Mouse (Mus musculus) hindbrain, embryonic 16.5 days (tissue): ENCODE measurements around the gene Tor1aip1. TPM values are rescaled to one million over a fixed set of nuclear protein-coding genes. Genes with fewer than 3 reads are reported as not detected.

ENCODE experiments used
- ATAC-seq: fragments of 200-750 bp; cut with Nextera tagmentation; 2 replicates; pipeline ENCODE4 v1.8.0; 2017; ENCODE audit warnings: moderate TSS enrichment, moderate library complexity
- H3K27ac ChIP-seq: fragments of 300-500 bp; sonication (generic); 2 replicates; pipeline ENCODE4 v1.5.1; 2014; ENCODE audit warnings: low read depth, mild to moderate bottlenecking, control low read depth, low read length, moderate library complexity
- H3K27me3 ChIP-seq: fragments of 300-500 bp; sonication (generic); replicated peaks from 2 replicates; pipeline ENCODE4 v1.6.1; 2014; ENCODE audit warnings: low read length; ENCODE audit not compliant: control insufficient read depth, insufficient read depth
- H3K36me3 ChIP-seq: fragments of 300-500 bp; sonication (generic); 2 replicates; pipeline ENCODE4 v1.6.1; 2014; ENCODE audit warnings: mild to moderate bottlenecking, low read length, moderate library complexity, mixed read lengths; ENCODE audit not compliant: control insufficient read depth, insufficient read depth
- H3K4me1 ChIP-seq: fragments of 300-500 bp; sonication (generic); 2 replicates; pipeline ENCODE4 v1.6.1; 2014; ENCODE audit warnings: low read depth, low read length; ENCODE audit not compliant: control insufficient read depth, insufficient read depth
- H3K4me2 ChIP-seq: fragments of 300-500 bp; sonication (generic); 2 replicates; pipeline ENCODE4 v1.6.1; 2014; ENCODE audit warnings: mild to moderate bottlenecking, low read length, control low read depth, moderate library complexity
- H3K4me3 ChIP-seq: fragments of 300-500 bp; sonication (generic); 2 replicates; pipeline ENCODE4 v1.5.1; 2014; ENCODE audit warnings: mild to moderate bottlenecking, low read length, control low read depth, moderate library complexity
- H3K9ac ChIP-seq: fragments of 300-500 bp; sonication (generic); 2 replicates; pipeline ENCODE4 v1.6.1; 2014; ENCODE audit warnings: low read depth, mild to moderate bottlenecking, control low read depth, low read length, moderate library complexity
- H3K9me3 ChIP-seq: fragments of 300-500 bp; sonication (generic); 2 replicates; pipeline ENCODE4 v1.6.1; 2014; ENCODE audit warnings: mild to moderate bottlenecking, low read length, moderate library complexity; ENCODE audit not compliant: control insufficient read depth
- WGBS: fragments of 180-500 bp; shearing (Covaris S2); extraction: QIAGEN DNeasy Blood & Tissue Kit; methylation state at CpG from one replicate; pipeline ENCODE4 v1.1.7; 2014; 5-methylcytosine and 5-hydroxymethylcytosine counted together
- polyA plus RNA-seq: library from polyadenylated mRNA; unstranded; fragments of >200 nt; fragmentation: Nextera tagmentation; extraction: Ambion mirVana; gene quantifications from 2 replicates; pipeline ENCODE4 v1.2.1, GENCODE M21; 2015

The Tor1aip1 gene
- polyA plus RNA-seq, 1 experiment from 2014 or later, result 17.9 TPM

DNA sequence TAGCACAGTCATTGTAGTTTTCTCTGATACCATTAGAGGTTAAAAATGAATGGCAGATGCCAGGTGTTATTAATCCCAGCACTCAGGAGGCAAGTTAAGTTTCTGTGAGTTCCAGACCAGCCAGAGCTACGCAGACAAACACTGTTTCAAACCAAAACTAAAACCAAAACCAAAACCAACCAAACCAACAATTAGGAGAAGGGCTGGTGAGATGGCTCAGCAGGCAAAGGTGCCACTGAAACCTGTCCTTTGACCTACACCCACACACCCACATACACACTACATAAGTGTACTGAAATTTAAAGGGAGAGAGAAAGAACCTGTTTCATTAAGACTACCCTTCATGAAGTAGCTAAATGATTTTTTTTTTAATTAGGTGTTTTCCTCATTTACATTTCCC lies 27.3 kb downstream of the Tor1aip1 start:
- Histone ChIP-seq H3K4me1 (no peaks in the 10 kb centered on the region), H3K27me3 (no peaks in the 10 kb centered on the region), H3K9ac (no peak overlapping the region), H3K9me3 (no peaks in the 10 kb centered on the region), H3K36me3 (peaks cover 20% of the 10 kb centered on the region), H3K27ac (no peak overlapping the region), H3K4me2 (no peak overlapping the region), H3K4me3 (no peak overlapping the region)
- ATAC-seq, result no peak
- WGBS, result 100% methylated on average over 1 of the region's 1 CpGs

DNA sequence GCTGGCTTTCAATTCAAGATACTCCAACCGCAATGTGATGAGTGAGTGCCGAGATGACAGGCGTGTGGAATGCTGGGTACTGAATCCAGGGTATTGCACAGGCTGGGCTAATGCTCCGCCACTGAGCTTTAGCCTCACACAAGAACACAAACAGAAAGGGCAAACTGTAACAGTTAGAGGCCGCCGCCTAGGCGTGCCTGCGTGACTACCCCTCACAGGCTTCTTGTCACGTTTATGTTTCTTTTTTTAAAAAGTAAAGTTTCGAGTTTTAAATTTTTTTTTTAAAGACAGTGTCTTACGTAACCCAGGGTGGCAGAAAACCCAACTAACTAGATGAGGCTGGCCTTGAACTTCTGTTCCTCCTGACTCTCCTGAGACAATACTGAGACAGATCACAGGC lies 30.4 kb downstream of the Tor1aip1 start:
- Histone ChIP-seq H3K4me1 (no peaks in the 10 kb centered on the region), H3K9ac (no peak overlapping the region), H3K27me3 (no peaks in the 10 kb centered on the region), H3K9me3 (no peaks in the 10 kb centered on the region), H3K36me3 (peaks cover 12% of the 10 kb centered on the region; the same call in 1 of the 2 replicates), H3K4me2 (no peak overlapping the region), H3K27ac (no peak overlapping the region), H3K4me3 (no peak overlapping the region)
- no peak for ATAC-seq
- 92% methylated on average over 11 of the region's 11 CpGs for WGBS

DNA sequence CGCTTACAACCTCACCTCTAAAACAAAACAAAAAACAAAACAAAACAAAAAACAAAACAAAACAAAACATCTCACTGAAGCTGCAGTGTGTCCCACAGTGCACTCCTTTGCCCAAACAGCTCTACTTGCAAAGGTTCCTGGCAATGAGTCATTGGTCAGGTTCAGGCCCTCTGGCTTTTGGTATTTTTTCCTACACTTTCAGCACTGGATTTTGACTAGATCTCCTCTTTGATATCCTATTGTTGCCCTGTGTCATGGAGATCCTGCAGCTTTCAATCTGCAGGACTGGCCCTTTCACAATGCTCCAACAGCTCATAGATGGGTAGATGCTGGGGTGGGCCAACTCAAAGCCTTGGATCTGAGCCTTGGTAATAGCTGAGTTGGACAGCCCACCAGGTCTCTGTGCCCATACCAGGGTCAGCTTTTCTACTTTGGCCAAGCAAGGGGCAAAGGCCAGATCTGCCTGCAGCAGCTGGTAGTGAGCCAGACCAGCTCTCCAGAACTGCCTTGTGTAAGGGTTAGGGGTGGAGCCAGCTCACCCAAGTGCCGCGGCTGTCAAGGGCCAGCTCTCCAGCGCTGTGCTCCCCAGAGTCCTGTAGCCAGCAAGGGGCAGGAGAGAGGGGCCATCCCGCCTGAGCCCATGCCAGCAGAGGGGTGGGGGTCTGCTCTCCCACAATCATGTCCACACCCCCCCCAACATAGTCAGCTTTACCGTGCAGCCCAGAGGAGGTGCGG lies 32.9 kb downstream of the Tor1aip1 start:
- H3K9ac ChIP-seq, result no peak overlapping the region
- no peaks in the 10 kb centered on the region for H3K4me1 ChIP-seq
- H3K36me3 ChIP-seq, result peaks cover 12% of the 10 kb centered on the region; the same call in 1 of the 2 replicates
- H3K4me3 ChIP-seq, result no peak overlapping the region
- WGBS, result 74% methylated on average over 7 of the region's 7 CpGs
- no peak overlapping the region for H3K27ac ChIP-seq
- ATAC-seq, result peak; percentile 67; the same call in 1 of the 2 replicates
- no peaks in the 10 kb centered on the region for H3K9me3 ChIP-seq
- no peaks in the 10 kb centered on the region for H3K27me3 ChIP-seq
- no peak overlapping the region for H3K4me2 ChIP-seq

DNA sequence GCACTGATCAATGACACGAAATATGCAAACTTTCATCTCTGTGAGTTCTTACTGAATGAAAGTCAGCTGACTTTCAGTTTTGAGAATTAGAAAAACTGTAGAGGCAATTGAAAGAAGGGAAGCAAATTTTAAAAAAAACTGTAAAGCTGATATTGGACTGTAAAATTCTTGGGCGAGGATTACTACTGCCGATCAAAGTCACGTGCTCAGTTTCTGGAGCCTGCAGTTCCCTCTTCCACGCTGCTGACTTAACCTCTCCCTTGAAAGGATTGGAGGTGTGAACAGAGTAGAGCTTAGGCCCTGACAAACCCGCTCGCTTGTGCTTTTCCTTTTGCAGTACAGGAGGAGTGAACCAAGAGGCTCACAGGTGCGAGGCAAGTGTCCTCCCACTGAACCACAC lies 33.9 kb downstream of the Tor1aip1 start:
- Histone ChIP-seq H3K4me1 (no peaks in the 10 kb centered on the region), H3K9ac (no peak overlapping the region), H3K4me3 (no peak overlapping the region), H3K27me3 (no peaks in the 10 kb centered on the region), H3K27ac (no peak overlapping the region), H3K4me2 (no peak overlapping the region), H3K9me3 (no peaks in the 10 kb centered on the region), H3K36me3 (peaks cover 9% of the 10 kb centered on the region; the same call in 1 of the 2 replicates)
- ATAC-seq, result no peak
- 90% methylated on average over 8 of the region's 8 CpGs for WGBS

DNA sequence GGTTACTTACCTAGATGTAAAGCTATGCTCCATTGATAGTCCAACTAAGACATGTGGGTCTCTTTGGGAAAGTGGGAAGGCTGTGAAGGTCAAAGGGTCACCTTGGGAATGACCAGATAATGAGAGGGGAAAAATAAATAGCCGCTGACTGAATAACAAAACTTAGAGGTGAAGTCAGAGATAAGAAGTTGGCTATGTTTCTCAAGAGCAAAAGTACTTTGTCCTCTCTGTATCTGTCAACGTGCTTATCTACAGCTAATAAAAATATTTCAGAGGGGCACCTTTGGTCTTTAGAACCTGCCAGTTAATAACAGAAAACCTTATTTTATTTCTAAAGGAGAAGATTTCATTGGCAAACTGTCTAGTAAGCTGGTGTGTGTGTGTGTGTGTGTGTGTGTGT lies 40.7 kb downstream of the Tor1aip1 start:
- Histone ChIP-seq H3K9me3 (no peaks in the 10 kb centered on the region), H3K4me1 (no peaks in the 10 kb centered on the region)
- 88% methylated on average over 2 of the region's 2 CpGs for WGBS

DNA sequence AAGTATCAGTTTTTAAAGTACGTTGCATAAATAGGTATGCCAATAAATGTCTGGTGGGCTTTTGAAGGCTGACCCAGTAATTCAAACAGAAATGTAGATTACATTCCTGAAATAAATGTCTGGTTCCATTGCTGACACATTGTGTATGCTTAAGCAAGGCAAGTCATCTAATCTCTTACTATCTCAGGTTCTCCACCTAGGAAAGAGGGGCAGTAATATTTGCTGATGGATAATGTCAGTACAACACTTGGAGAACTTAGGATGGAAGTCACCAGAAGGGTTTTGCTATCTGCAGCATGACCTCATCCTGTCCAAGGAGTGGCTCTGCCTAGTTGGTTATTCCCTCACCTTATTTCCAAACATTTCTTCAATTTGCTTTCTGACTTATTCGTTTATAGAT lies 41.8 kb downstream of the Tor1aip1 start:
- Histone ChIP-seq H3K9ac (no peak overlapping the region), H3K36me3 (no peaks in the 10 kb centered on the region), H3K9me3 (no peaks in the 10 kb centered on the region), H3K4me2 (no peak overlapping the region), H3K4me1 (no peaks in the 10 kb centered on the region), H3K27me3 (no peaks in the 10 kb centered on the region), H3K27ac (no peak overlapping the region), H3K4me3 (no peak overlapping the region)
- ATAC-seq, result no peak
- 80% methylated on average over 2 of the region's 2 CpGs for WGBS

More for the DNA sequence above, 40.7 kb downstream of the Tor1aip1 start:
- ATAC-seq, result no peak
- Histone ChIP-seq H3K27me3 (no peaks in the 10 kb centered on the region), H3K4me2 (no peak overlapping the region), H3K36me3 (no peaks in the 10 kb centered on the region), H3K9ac (no peak overlapping the region), H3K27ac (no peak overlapping the region), H3K4me3 (no peak overlapping the region)

DNA sequence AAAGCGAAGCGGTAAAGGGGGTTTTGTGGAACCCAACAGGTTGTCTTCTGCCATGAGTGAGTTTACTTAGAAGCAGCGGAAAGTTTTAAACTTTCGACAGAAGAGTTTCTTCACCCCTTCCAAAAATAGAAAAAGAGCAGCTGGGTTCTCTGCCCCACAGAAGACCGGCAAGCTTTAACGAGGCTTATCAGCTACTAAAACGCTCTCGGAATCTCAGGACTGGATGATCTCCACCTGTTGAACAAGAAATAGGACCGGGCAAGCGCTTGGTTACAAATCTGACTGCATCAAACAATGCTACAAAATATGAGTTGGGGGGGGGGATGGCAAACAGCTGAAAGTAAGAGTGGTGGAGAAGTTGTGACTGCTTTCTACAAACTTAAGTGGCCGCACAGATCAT lies 45.9 kb downstream of the Tor1aip1 start:
- no peaks in the 10 kb centered on the region for H3K27me3 ChIP-seq
- no peak overlapping the region for H3K4me2 ChIP-seq
- H3K9ac ChIP-seq, result no peak overlapping the region
- no peak for ATAC-seq
- no peaks in the 10 kb centered on the region for H3K36me3 ChIP-seq
- no peaks in the 10 kb centered on the region for H3K9me3 ChIP-seq
- WGBS, result 84% methylated on average over 11 of the region's 11 CpGs
- no peak overlapping the region for H3K4me3 ChIP-seq
- H3K4me1 ChIP-seq, result no peaks in the 10 kb centered on the region
- H3K27ac ChIP-seq, result no peak overlapping the region

DNA sequence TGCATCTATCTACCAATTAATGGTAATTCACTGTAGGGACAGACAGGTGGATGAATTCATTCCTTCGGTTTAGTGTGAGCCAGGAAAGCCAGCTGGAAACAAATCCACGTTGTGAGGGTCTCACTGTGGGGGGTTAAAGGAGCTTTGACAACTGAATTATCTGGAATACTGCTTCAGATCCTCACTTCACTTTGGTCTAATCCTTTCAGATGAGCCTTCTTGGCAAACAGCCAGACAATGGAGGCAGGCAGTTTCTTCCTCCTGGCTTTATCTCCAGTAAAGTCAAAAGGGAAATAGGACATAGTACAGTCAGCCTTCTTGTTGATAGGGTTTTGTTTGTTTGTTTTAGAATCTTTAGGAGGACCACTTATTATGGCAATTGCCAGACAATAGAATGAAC lies 46.9 kb downstream of the Tor1aip1 start:
- Histone ChIP-seq H3K4me2 (no peak overlapping the region), H3K9ac (no peak overlapping the region), H3K4me1 (no peaks in the 10 kb centered on the region), H3K27me3 (no peaks in the 10 kb centered on the region), H3K36me3 (no peaks in the 10 kb centered on the region), H3K27ac (no peak overlapping the region), H3K9me3 (no peaks in the 10 kb centered on the region), H3K4me3 (no peak overlapping the region)
- ATAC-seq, result no peak
- 8% methylated on average over 2 of the region's 2 CpGs for WGBS

DNA sequence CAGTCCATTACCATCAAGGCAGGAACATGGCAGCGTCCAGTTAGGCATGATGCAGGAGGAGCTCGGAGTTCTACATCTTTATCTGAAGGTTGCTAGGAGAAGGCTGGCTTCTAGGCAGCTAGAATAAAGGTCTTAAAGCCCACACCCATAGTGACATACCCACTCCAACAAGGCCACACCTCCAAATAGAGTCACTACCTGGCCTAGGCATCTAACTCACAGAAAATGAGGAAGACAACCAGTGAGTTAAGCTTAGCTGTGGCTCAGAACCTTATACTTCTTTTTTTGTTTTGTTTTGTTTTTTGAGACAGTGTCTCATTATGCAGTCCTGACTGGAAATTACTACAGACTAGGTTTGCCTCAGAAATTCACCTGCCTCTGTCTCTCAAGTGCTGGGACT lies 48.7 kb downstream of the Tor1aip1 start:
- no peak for ATAC-seq
- H3K4me1 ChIP-seq, result no peaks in the 10 kb centered on the region
- H3K9me3 ChIP-seq, result no peaks in the 10 kb centered on the region
- H3K4me2 ChIP-seq, result no peak overlapping the region
- no peak overlapping the region for H3K4me3 ChIP-seq
- 78% methylated on average over 2 of the region's 2 CpGs for WGBS
- no peak overlapping the region for H3K9ac ChIP-seq
- no peaks in the 10 kb centered on the region for H3K36me3 ChIP-seq
- H3K27ac ChIP-seq, result no peak overlapping the region
- no peaks in the 10 kb centered on the region for H3K27me3 ChIP-seq
